Mouse (Mus musculus) bone marrow macrophage, adult 2 months (primary cell): Measurements from ENCODE around the gene Cyp2b10. TPM values are rescaled to one million over a fixed set of nuclear protein-coding genes. Genes with fewer than 3 reads are reported as not detected.
"Not testable (repeated sequence)": the region's sequence is repeated elsewhere in the genome, so short reads cannot be mapped to it uniquely, and the experiment has no call there.

ENCODE experiments used
- H3K27ac ChIP-seq: 2 replicates; pipeline ENCODE4 v1.5.1; 2012; ENCODE audit warnings: low read depth, low read length; ENCODE audit not compliant: insufficient read depth
- H3K4me1 ChIP-seq: 2 replicates; pipeline ENCODE4 v1.6.1; 2012; ENCODE audit warnings: low read length; ENCODE audit not compliant: control insufficient read depth, insufficient read depth
- H3K4me3 ChIP-seq: 2 replicates; pipeline ENCODE4 v1.5.1; 2012; ENCODE audit warnings: mild to moderate bottlenecking, low read length, moderate library complexity; ENCODE audit not compliant: insufficient read depth
- CTCF ChIP-seq: IDR thresholded peaks from 2 replicates; pipeline ENCODE4 v1.5.1; 2012; ENCODE audit warnings: low read depth, mild to moderate bottlenecking, low read length, moderate library complexity
- POLR2A ChIP-seq: IDR thresholded peaks from 2 replicates; pipeline ENCODE4 v1.6.1; 2012; ENCODE audit warnings: mild to moderate bottlenecking, low read depth, low read length, borderline replicate concordance
- polyA plus RNA-seq: library from polyadenylated mRNA; stranded (reverse); fragments of >200 nt; gene quantifications from 2 replicates; pipeline ENCODE4 v1.2.4, GENCODE M21; 2012; ENCODE audit not compliant: missing spikeins, insufficient read depth, insufficient read length

Gene Cyp2b10
- polyA plus RNA-seq, 1 experiment = not detected

DNA sequence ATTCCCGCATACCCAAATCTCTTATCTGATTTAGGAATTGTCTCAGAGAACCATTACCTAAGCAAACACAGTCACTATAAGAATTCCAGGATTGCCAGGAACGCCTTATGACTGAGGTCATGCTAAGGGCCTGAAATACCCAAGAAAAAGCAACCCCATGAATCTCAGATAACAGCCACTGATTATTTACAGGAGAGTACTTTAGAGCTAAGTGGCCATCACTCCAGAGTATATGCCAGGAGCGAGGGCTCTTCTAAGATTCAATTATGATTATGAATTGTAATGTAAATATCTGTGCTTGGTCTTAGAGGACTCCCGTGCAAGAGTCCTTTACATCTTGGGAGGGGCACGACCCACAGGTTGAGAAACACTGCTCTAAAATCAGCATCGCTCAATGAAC, 10.0 kb downstream of the Cyp2b10 start:
- Histone ChIP-seq H3K4me3 (no peak overlapping the region), H3K27ac (no peak overlapping the region), H3K4me1 (no peaks in the 10 kb centered on the region)
- TF ChIP-seq CTCF (no peak), POLR2A (no peak)

- Histone ChIP-seq H3K4me1 (no peaks in the 10 kb centered on the region), H3K27ac (no peak overlapping the region), H3K4me3 (no peak overlapping the region)
- TF ChIP-seq CTCF (no peak), POLR2A (no peak)
These were observed 12.6 kb downstream of the Cyp2b10 start for GRCm38 (mm10) chr7:25910046-25910445.

GRCm38 (mm10) chr7:25916116-25916515, 18.7 kb downstream of the Cyp2b10 start:
- H3K27ac ChIP-seq = no peak overlapping the region
- no peaks in the 10 kb centered on the region for H3K4me1 ChIP-seq
- no peak overlapping the region for H3K4me3 ChIP-seq
- TF ChIP-seq POLR2A (no peak), CTCF (no peak)

DNA sequence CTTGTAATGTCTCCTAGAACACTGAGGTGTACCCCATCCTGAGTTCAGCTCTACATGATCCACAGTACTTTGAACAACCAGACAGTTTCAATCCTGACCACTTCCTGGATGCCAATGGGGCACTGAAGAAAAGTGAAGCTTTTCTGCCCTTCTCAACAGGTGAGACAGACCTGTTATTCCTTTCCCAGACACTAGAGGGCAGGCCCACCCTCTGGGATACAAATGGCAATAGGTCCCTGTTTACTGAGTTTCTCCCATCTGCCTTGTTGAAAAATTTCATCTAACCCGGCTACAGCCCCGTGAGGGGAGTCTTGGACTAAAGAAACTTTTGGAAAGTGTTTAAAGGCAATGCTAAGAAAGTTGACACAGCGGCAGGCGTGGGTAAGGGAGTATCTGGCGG, 19.9 kb downstream of the Cyp2b10 start:
- not testable (repeated sequence) for H3K27ac ChIP-seq, H3K4me3 ChIP-seq, H3K4me1 ChIP-seq

DNA sequence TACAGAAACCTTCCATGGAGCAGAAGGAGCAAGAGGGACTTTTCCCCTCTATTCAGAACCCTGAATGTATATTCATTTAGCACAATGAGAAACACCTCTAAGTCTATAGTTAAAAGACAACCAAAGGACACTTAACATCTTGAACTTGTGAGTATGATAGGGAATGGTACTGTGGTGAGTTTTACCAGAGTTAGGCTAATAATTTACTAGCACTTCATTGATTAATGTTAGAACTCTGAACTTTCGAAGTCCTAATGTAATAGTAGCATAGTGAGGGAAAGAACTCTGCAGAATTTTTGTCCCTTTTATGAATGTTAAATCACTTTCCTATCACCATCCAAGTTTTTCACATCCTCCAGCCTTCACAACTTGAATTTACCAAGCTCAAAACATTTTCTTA, 22.0 kb downstream of the Cyp2b10 start:
- H3K27ac ChIP-seq = no peak overlapping the region
- H3K4me1 ChIP-seq = no peaks in the 10 kb centered on the region
- H3K4me3 ChIP-seq = no peak overlapping the region
- TF ChIP-seq POLR2A (no peak), CTCF (no peak)

- TF ChIP-seq POLR2A = no peak
- TF ChIP-seq CTCF = no peak
- H3K27ac ChIP-seq = no peak overlapping the region
- H3K4me3 ChIP-seq = no peak overlapping the region
These were observed 47.9 kb downstream of the Cyp2b10 start for GRCm38 (mm10) chr7:25945274-25945673.

More at GRCm38 (mm10) chr7:25945274-25945673, 47.9 kb downstream of the Cyp2b10 start:
- H3K4me1 ChIP-seq = no peaks in the 10 kb centered on the region

Other genes starting within 250 kb of the Cyp2b10 start
- 56.1 and 59.3 TPM in 2 replicates for gene Bckdha, start 238.6 kb upstream of the Cyp2b10 start, polyA plus RNA-seq
- gene Exosc5, start 238.5 kb upstream of the Cyp2b10 start, polyA plus RNA-seq = 22.6 and 30.6 TPM in 2 replicates
- 0.87 TPM in 1 of 2 replicates, not detected in the other for gene Tmem91, start 222.5 kb upstream of the Cyp2b10 start, polyA plus RNA-seq
- 18.3 and 19.2 TPM in 2 replicates for gene B9d2, start 216.8 kb upstream of the Cyp2b10 start, polyA plus RNA-seq
- 287 and 354 TPM in 2 replicates for gene Tgfb1, start 210.6 kb upstream of the Cyp2b10 start, polyA plus RNA-seq
- gene Ccdc97, start 178.5 kb upstream of the Cyp2b10 start, polyA plus RNA-seq = 40.0 and 44.7 TPM in 2 replicates
- 109 and 123 TPM in 2 replicates for gene Hnrnpul1, start 142.9 kb upstream of the Cyp2b10 start, polyA plus RNA-seq
- gene Axl, start 108.9 kb upstream of the Cyp2b10 start, polyA plus RNA-seq = 55.6 and 63.1 TPM in 2 replicates
- gene Cyp2s1, start 80.7 kb upstream of the Cyp2b10 start, polyA plus RNA-seq = 0.34 TPM in 1 of 2 replicates, not detected in the other
- not detected in 2 replicates for gene Cyp2b13, start 163.9 kb downstream of the Cyp2b10 start, polyA plus RNA-seq